In the genomic region with DNA sequence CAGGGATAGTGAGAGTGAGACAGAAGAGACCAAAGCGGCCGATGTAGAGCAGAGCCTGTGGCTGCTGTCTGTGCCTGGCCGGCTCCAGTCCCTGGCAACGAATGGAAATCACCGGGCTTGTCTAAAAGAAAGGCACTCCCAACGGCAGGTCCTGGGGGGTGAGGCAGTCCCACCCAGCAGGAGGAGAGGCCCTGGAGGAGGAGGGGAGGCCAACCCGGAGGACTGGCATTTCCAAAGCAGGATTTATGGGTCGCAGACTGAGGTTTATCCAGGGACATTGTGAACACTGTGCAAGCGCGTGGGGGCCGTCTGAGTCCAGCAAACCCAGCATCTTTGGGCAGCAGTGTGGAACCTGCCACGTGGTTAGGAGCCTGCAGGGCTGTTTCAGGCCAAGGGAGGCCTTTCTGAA, we compare ENCODE assay signal across 11 mouse cellular contexts. TPM values are rescaled to one million over a fixed set of nuclear protein-coding genes. Genes with fewer than 3 reads are reported as not detected.
DNase-seq lines count a peak whose midpoint lies in the region; ATAC-seq and TF ChIP-seq lines count a peak whose summit lies in the region.
"Had no signal": no experiment of that assay in that cellular context is flagged by ENCODE, and none has a peak within 500 bp of the region (broad histone marks: within the 10 kb centered on the region; RNA-seq: fewer than 3 reads in every experiment).

No protein-coding gene starts in this region.

- no peaks in the 10 kb centered on the region for H3K36me3 ChIP-seq in heart, embryonic 12.5 days
- no peaks in the 10 kb centered on the region for H3K36me3 ChIP-seq in midbrain, embryonic 13.5 days

- CTCF ChIA-PET in Patski (lab: Charles Lee): no interaction called here

- H3K27ac ChIP-seq in heart, embryonic 12.5 days (ENCODE audit: poor library complexity, severe bottlenecking): peak overlapping the region; percentile 3; the same call in 1 of the 2 replicates
- peak overlapping the region; percentile 39; the same call in 1 of the 2 replicates for H3K27ac ChIP-seq in midbrain, embryonic 13.5 days
- H3K27ac ChIP-seq: macrophage had no signal

- 23% methylated on average over 12 of the region's 12 CpGs for WGBS in heart, embryonic 12.5 days
- WGBS in midbrain, embryonic 13.5 days: 22% methylated on average over 12 of the region's 12 CpGs

- no peak for TF ChIP-seq CTCF in Patski (IDR thresholded peaks at IDR 0.05)

- no peak overlapping the region for H3K4me3 ChIP-seq in heart, embryonic 12.5 days
- no peak overlapping the region for H3K4me3 ChIP-seq in midbrain, embryonic 13.5 days (replicated peaks)

- DNase-seq in heart, adult 8-10 months (ENCODE audit: low spot score): no peak
- DNase-seq in Patski (ENCODE audit: low read depth, low spot score): no peak
- peak; percentile 15 to 19 for DNase-seq in kidney, adult 8-10 months
- DNase-seq in gastrocnemius, postnatal 10 days: no peak
- no peak for DNase-seq in natural killer cell, adult 2 months (ENCODE audit: low spot score in 2 of 2)
- DNase-seq in spleen, postnatal 4 days (ENCODE audit: low spot score in 2 of 2): no peak
- DNase-seq: adrenal gland, postnatal 36 days; thymus, postnatal 36 days had no signal

- POLR2A ChIA-PET in Patski (lab: Charles Lee): interaction anchor here (0.6 kb wide), 1 partner anchor 366 kb away, joined by 3 read pairs; no protein-coding TSS in a partner anchor

- H3K4me1 ChIP-seq in heart, embryonic 12.5 days (replicated peaks): peaks cover 43% of the 10 kb centered on the region
- H3K4me1 ChIP-seq in midbrain, embryonic 13.5 days (replicated peaks): peaks cover 21% of the 10 kb centered on the region

- peak overlapping the region; percentile 38 for H3K4me2 ChIP-seq in heart, embryonic 12.5 days
- 0 out of 2 replicates have a peak overlapping the region, but pooled peaks have one; percentile 13 for H3K4me2 ChIP-seq in midbrain, embryonic 13.5 days (replicated peaks)

- no peak overlapping the region; the same call in 1 of the 2 replicates for H3K9ac ChIP-seq in heart, embryonic 12.5 days
- H3K9ac ChIP-seq in midbrain, embryonic 13.5 days (replicated peaks): no peak overlapping the region

- no peaks in the 10 kb centered on the region for H3K27me3 ChIP-seq in heart, embryonic 12.5 days (replicated peaks)
- no peaks in the 10 kb centered on the region for H3K27me3 ChIP-seq in Patski
- H3K27me3 ChIP-seq in midbrain, embryonic 13.5 days: no peaks in the 10 kb centered on the region

- in situ Hi-C loops in Patski (cut with MboI; ENCODE audit: low pct_unique_long_range_greater_than_20kb): no loop called here

- no peak for ATAC-seq in heart, embryonic 12.5 days (ENCODE audit: insufficient number of reproducible peaks, low FRiP score)
- peak; percentile 83 for ATAC-seq in Patski
- no peak; the same call in 1 of the 2 replicates for ATAC-seq in midbrain, embryonic 13.5 days

- H3K9me3 ChIP-seq in heart, embryonic 12.5 days (replicated peaks): no peaks in the 10 kb centered on the region
- H3K9me3 ChIP-seq in midbrain, embryonic 13.5 days: no peaks in the 10 kb centered on the region

RNA-seq across cellular contexts. Expression of gene 2410131K14Rik, which starts 52.3 kb away (rescaled TPM):
- polyA plus RNA-seq in heart, embryonic 12.5 days (2016; fragmentation: Nextera tagmentation; extraction: Ambion mirVana): 6.5 and 6.8 TPM in 2 replicates
- total RNA-seq in heart, adult 8-10 months (2022): 10 to 100 TPM in 1 of 4 experiments, 1 to 10 TPM in 3; 9.2 to 11.5 (median 9.7) TPM
- 17.7 TPM for polyA plus RNA-seq in Patski (2021)
- 15.0 and 15.1 TPM in 2 replicates for polyA plus RNA-seq in midbrain, embryonic 13.5 days (2015; fragmentation: Nextera tagmentation; extraction: Ambion mirVana)
- total RNA-seq in gastrocnemius, postnatal 10 days (2021): 1 to 10 TPM; 3.2 TPM

RNA-seq across cellular contexts. Expression of gene Rnft2, which starts 52.4 kb away (rescaled TPM):
- polyA plus RNA-seq in heart, embryonic 12.5 days (2016; fragmentation: Nextera tagmentation; extraction: Ambion mirVana): 2.0 and 3.0 TPM in 2 replicates
- total RNA-seq in heart, adult 8-10 months (2022): 1 to 10 TPM; 1.8 to 2.3 (median 2.0) TPM
- polyA plus RNA-seq in Patski (2021): 5.5 TPM
- 12.6 and 13.1 TPM in 2 replicates for polyA plus RNA-seq in midbrain, embryonic 13.5 days (2015; fragmentation: Nextera tagmentation; extraction: Ambion mirVana)
- total RNA-seq in gastrocnemius, postnatal 10 days (2021): 1 to 10 TPM; 1.6 to 1.9 TPM

Comparison
In these comparisons a context has a peak if more than half of its experiments do, and no peak if none do; other contexts are left out.
1. DNase-seq: peak in kidney, adult 8-10 months (2 of 2); none in heart, adult 8-10 months (single experiment), Patski (single experiment), gastrocnemius, postnatal 10 days (single experiment), natural killer cell, adult 2 months (0 of 2) and spleen, postnatal 4 days (0 of 2).